Mouse (Mus musculus): ENCODE measurements around the gene Slc8a3.
A peak's percentile ranks its signal among the peaks of the same experiment; 100 is the strongest.

Gene Slc8a3

GRCm38 (mm10) chr12:81237158-81237557, 95.8 kb downstream of the Slc8a3 start:
- no peak for DNase-seq (ENCODE audit: low spot score)

- DNase-seq (ENCODE audit: low spot score) = no peak
These were observed 97.3 kb downstream of the Slc8a3 start for GRCm38 (mm10) chr12:81235456-81236330.

GRCm38 (mm10) chr12:81233746-81234380, 99.1 kb downstream of the Slc8a3 start:
- peak; percentile 35 for DNase-seq (ENCODE audit: low spot score)

GRCm38 (mm10) chr12:81227767-81228460, 105.1 kb downstream of the Slc8a3 start:
- no peak for DNase-seq (ENCODE audit: low spot score)

- DNase-seq (ENCODE audit: low spot score) = no peak
These were observed 106.4 kb downstream of the Slc8a3 start for GRCm38 (mm10) chr12:81226590-81226989.

GRCm38 (mm10) chr12:81225966-81226577, 106.9 kb downstream of the Slc8a3 start:
- DNase-seq (ENCODE audit: low spot score) = no peak

- DNase-seq (ENCODE audit: low spot score) = no peak
These were observed 108.1 kb downstream of the Slc8a3 start for GRCm38 (mm10) chr12:81224843-81225242.

GRCm38 (mm10) chr12:81223276-81223675, 109.7 kb downstream of the Slc8a3 start:
- no peak for DNase-seq (ENCODE audit: low spot score)

- no peak for DNase-seq (ENCODE audit: low spot score)
These were observed 113.6 kb downstream of the Slc8a3 start for GRCm38 (mm10) chr12:81219339-81219738.

- no peak for DNase-seq (ENCODE audit: low spot score)
These were observed 124.4 kb downstream of the Slc8a3 start for GRCm38 (mm10) chr12:81208559-81208958.

- DNase-seq (ENCODE audit: low spot score) = peak; percentile 66
These were observed 127.1 kb downstream of the Slc8a3 start for GRCm38 (mm10) chr12:81205619-81206560.

GRCm38 (mm10) chr12:81203226-81203625, 129.8 kb downstream of the Slc8a3 start:
- no peak for DNase-seq (ENCODE audit: low spot score)

GRCm38 (mm10) chr12:81199280-81199955, 133.6 kb downstream of the Slc8a3 start:
- peak; percentile 82 for DNase-seq (ENCODE audit: low spot score)

GRCm38 (mm10) chr12:81197468-81198075, 135.4 kb downstream of the Slc8a3 start:
- no peak for DNase-seq (ENCODE audit: low spot score)

- DNase-seq (ENCODE audit: low spot score) = no peak
These were observed 139.0 kb downstream of the Slc8a3 start for GRCm38 (mm10) chr12:81193968-81194367.

- peak; percentile 9 for DNase-seq (ENCODE audit: low spot score)
These were observed 143.3 kb downstream of the Slc8a3 start for GRCm38 (mm10) chr12:81189636-81190035.

- no peak for DNase-seq (ENCODE audit: low spot score)
These were observed 144.0 kb downstream of the Slc8a3 start for GRCm38 (mm10) chr12:81188996-81189395.

GRCm38 (mm10) chr12:81188423-81188822, 144.6 kb downstream of the Slc8a3 start:
- DNase-seq (ENCODE audit: low spot score) = no peak

GRCm38 (mm10) chr12:81186668-81187067, 146.3 kb downstream of the Slc8a3 start:
- no peak for DNase-seq (ENCODE audit: low spot score)

GRCm38 (mm10) chr12:81186081-81186480, 146.9 kb downstream of the Slc8a3 start:
- DNase-seq (ENCODE audit: low spot score) = no peak
